Comparison of ENCODE assay signal across 8 mouse cellular contexts in genomic region chr8:93661739-93662138, GRCm38 (mm10).
DNase-seq lines count a peak whose midpoint lies in the region; ATAC-seq and TF ChIP-seq lines count a peak whose summit lies in the region.

No protein-coding gene starts in this region.

- peak; percentile 62; the same call in 1 of the 2 replicates for ATAC-seq in heart, embryonic 14.5 days (ENCODE audit: insufficient number of reproducible peaks, insufficient read depth, low FRiP score, low read depth)

- DNase-seq in B cell, adult 2 months = peak; percentile 8 to 11
- DNase-seq in brain, embryonic 18.5 days (ENCODE audit: low read depth, low spot score) = peak; percentile 60
- peak; percentile 81 for DNase-seq in forebrain, embryonic 10.5 days (ENCODE audit: extremely low spot score, low spot score)
- DNase-seq in kidney, postnatal 10 days = peak; percentile 81
- DNase-seq in liver, adult 2 months (ENCODE audit: extremely low read depth, low read depth, low spot score) = peak; percentile 40
- DNase-seq in neural tube, embryonic 10.5 days (ENCODE audit: extremely low spot score, low spot score) = peak; percentile 86
- DNase-seq in testis, postnatal 14 days (ENCODE audit: low spot score) = peak; percentile 73

- H3K79me2 ChIP-seq in liver, adult 2 months (ENCODE audit: control insufficient read depth, insufficient read depth, low read length) = no peaks in the 10 kb centered on the region

- peak; percentile 96 for TF ChIP-seq CTCF in liver, adult 2 months (IDR thresholded peaks at IDR 0.05; ENCODE audit: low read depth, low read length)

- TF ChIP-seq POLR2A in liver, adult 2 months (IDR thresholded peaks at IDR 0.05; ENCODE audit: extremely low read depth, insufficient read depth, low read length) = no peak

- peak overlapping the region; percentile 40; the same call in 1 of the 2 replicates for H3K27ac ChIP-seq in forebrain, embryonic 10.5 days
- no peak overlapping the region for H3K27ac ChIP-seq in heart, embryonic 14.5 days (replicated peaks in 1 of 2; ENCODE audit: control insufficient read depth in 1 of 2, insufficient read depth in 1 of 2, low read depth in 2 of 2, low read length in 2 of 2)
- H3K27ac ChIP-seq in liver, adult 2 months (replicated peaks; ENCODE audit: insufficient read depth, low read depth, low read length) = no peak overlapping the region

- WGBS in forebrain, embryonic 10.5 days = 3% methylated on average over 15 of the region's 15 CpGs
- 5% methylated on average over 15 of the region's 15 CpGs for WGBS in heart, embryonic 14.5 days
- 8% methylated on average over 15 of the region's 15 CpGs for WGBS in liver, adult 2 months

- peak overlapping the region; percentile 54; the same call in 1 of the 2 replicates for H3K9ac ChIP-seq in heart, embryonic 14.5 days (ENCODE audit: low read length)
- no peak overlapping the region for H3K9ac ChIP-seq in liver, adult 2 months (ENCODE audit: low read depth, low read length)

- H3K4me2 ChIP-seq in heart, embryonic 14.5 days (ENCODE audit: low read length) = peak overlapping the region; percentile 63

- H3K4me1 ChIP-seq in forebrain, embryonic 10.5 days = peaks cover 13% of the 10 kb centered on the region
- no peaks in the 10 kb centered on the region; a peak in 2 of 4 replicates for H3K4me1 ChIP-seq in heart, embryonic 14.5 days (ENCODE audit: control insufficient read depth in 2 of 2, insufficient read depth in 2 of 2, low read length in 2 of 2)
- H3K4me1 ChIP-seq in liver, adult 2 months (ENCODE audit: control insufficient read depth, insufficient read depth, low read length) = no peaks in the 10 kb centered on the region

- no peaks in the 10 kb centered on the region for H3K27me3 ChIP-seq in forebrain, embryonic 10.5 days (ENCODE audit: poor library complexity, severe bottlenecking)
- H3K27me3 ChIP-seq in heart, embryonic 14.5 days (ENCODE audit: control insufficient read depth, insufficient read depth, low read length) = no peaks in the 10 kb centered on the region
- no peaks in the 10 kb centered on the region for H3K27me3 ChIP-seq in liver, adult 2 months (ENCODE audit: control insufficient read depth, insufficient read depth, low read length)

- no peaks in the 10 kb centered on the region for H3K9me3 ChIP-seq in forebrain, embryonic 10.5 days
- no peaks in the 10 kb centered on the region for H3K9me3 ChIP-seq in heart, embryonic 14.5 days (ENCODE audit: control insufficient read depth, low read length)

- H3K4me3 ChIP-seq in forebrain, embryonic 10.5 days = peak overlapping the region; percentile 42
- peak overlapping the region; percentile 24 to 35; a peak in 3 of 4 replicates for H3K4me3 ChIP-seq in heart, embryonic 14.5 days (ENCODE audit: control insufficient read depth in 1 of 2, insufficient read depth in 1 of 2, low read depth in 1 of 2, low read length in 2 of 2)
- H3K4me3 ChIP-seq in liver, adult 2 months (ENCODE audit: insufficient read depth, low read depth, low read length) = no peak overlapping the region

- H3K36me3 ChIP-seq in forebrain, embryonic 10.5 days (replicated peaks) = no peaks in the 10 kb centered on the region
- H3K36me3 ChIP-seq in heart, embryonic 14.5 days (ENCODE audit: control insufficient read depth, insufficient read depth, low read length) = no peaks in the 10 kb centered on the region
- H3K36me3 ChIP-seq in liver, adult 2 months (ENCODE audit: control insufficient read depth, insufficient read depth, low read length) = no peaks in the 10 kb centered on the region

Comparison
In these comparisons a context has a peak if more than half of its experiments do, and no peak if none do; other contexts are left out.
1. DNase-seq: peak in every context shown above with its lines; median percentile 86 in neural tube, embryonic 10.5 days; 81 in forebrain, embryonic 10.5 days; 81 in kidney, postnatal 10 days; 73 in testis, postnatal 14 days; 60 in brain, embryonic 18.5 days; 40 in liver, adult 2 months; 10 in B cell, adult 2 months.